Mouse (Mus musculus) lung, embryonic 15.5 days (tissue): ENCODE measurements around the gene Bicdl1. TPM values are rescaled to one million over a fixed set of nuclear protein-coding genes. Genes with fewer than 3 reads are reported as not detected.

Experiments
- ATAC-seq: fragments of 200-750 bp; cut with Nextera tagmentation; 2 replicates; pipeline ENCODE4 v1.8.0; 2017; ENCODE audit warnings: moderate number of reproducible peaks, borderline replicate concordance; ENCODE audit not compliant: low FRiP score, low TSS enrichment; ENCODE audit errors: extremely low read depth
- H3K27ac ChIP-seq: fragments of 300-500 bp; sonication (generic); 2 replicates; pipeline ENCODE4 v1.5.1; 2015; ENCODE audit warnings: moderate library complexity, mild to moderate bottlenecking, inconsistent platforms
- H3K27me3 ChIP-seq: fragments of 300-500 bp; sonication (generic); 2 replicates; pipeline ENCODE4 v1.6.1; 2015; ENCODE audit warnings: inconsistent platforms
- H3K36me3 ChIP-seq: fragments of 300-500 bp; sonication (generic); 2 replicates; pipeline ENCODE4 v1.6.1; 2015; ENCODE audit warnings: inconsistent platforms
- H3K4me1 ChIP-seq: fragments of 300-500 bp; sonication (generic); 2 replicates; pipeline ENCODE4 v1.6.1; 2015; ENCODE audit warnings: inconsistent platforms
- H3K4me2 ChIP-seq: fragments of 300-500 bp; sonication (generic); 2 replicates; pipeline ENCODE4 v1.6.1; 2015; ENCODE audit warnings: inconsistent platforms, mild to moderate bottlenecking, moderate library complexity
- H3K4me3 ChIP-seq: fragments of 300-500 bp; sonication (generic); 2 replicates; pipeline ENCODE4 v1.5.1; 2015; ENCODE audit warnings: mild to moderate bottlenecking, inconsistent platforms
- H3K9ac ChIP-seq: fragments of 300-500 bp; sonication (generic); 2 replicates; pipeline ENCODE4 v1.6.1; 2015; ENCODE audit warnings: inconsistent platforms
- H3K9me3 ChIP-seq: fragments of 300-500 bp; sonication (generic); 2 replicates; pipeline ENCODE4 v1.6.1; 2016; ENCODE audit warnings: inconsistent platforms
- WGBS: fragments of 180-500 bp; shearing (Covaris S2); methylation state at CpG from one replicate; pipeline ENCODE4 v1.1.7; 2015; 5-methylcytosine and 5-hydroxymethylcytosine counted together
- microRNA-seq: library from miRNA; unstranded; fragments of <30 nt; microRNA quantifications from one replicate; pipeline ENCODE4, GENCODE M21; 2016
- polyA plus RNA-seq: library from polyadenylated mRNA; unstranded; fragments of >200 nt; fragmentation: Nextera tagmentation; extraction: Ambion mirVana; gene quantifications from 2 replicates; pipeline ENCODE4 v1.2.1, GENCODE M21; 2015

Bicdl1 gene
- polyA plus RNA-seq, 1 experiment from 2014 or later: 11.6 TPM

DNA sequence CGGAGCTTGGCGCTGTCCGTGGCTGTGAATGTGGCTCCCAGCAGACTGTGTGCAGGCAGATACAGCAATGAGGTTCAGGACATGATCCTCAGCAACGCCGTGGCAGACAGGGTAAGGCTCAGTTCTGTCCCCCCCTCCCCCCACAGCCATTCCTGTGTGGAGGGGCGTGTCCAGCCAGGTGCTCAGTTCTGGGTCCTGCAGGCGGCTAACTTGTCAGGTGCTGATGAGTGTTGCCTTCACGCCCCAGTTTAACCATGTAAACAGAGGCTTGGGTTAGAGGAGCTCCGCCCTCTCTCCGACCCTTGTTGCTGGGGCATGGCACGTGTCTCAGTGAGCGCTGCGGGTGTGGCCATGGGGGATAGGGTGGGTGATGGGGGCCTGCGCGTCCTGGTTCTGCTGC, 111.7 kb downstream of the Bicdl1 start:
- WGBS: 82% methylated on average over 15 of the region's 15 CpGs
- no peaks in the 10 kb centered on the region for H3K27me3 ChIP-seq
- no peak overlapping the region for H3K4me2 ChIP-seq
- peaks cover 60% of the 10 kb centered on the region for H3K36me3 ChIP-seq
- H3K9ac ChIP-seq: no peak overlapping the region
- no peaks in the 10 kb centered on the region for H3K9me3 ChIP-seq
- no peak overlapping the region for H3K27ac ChIP-seq
- no peak for ATAC-seq
- no peaks in the 10 kb centered on the region for H3K4me1 ChIP-seq
- H3K4me3 ChIP-seq: no peak overlapping the region

DNA sequence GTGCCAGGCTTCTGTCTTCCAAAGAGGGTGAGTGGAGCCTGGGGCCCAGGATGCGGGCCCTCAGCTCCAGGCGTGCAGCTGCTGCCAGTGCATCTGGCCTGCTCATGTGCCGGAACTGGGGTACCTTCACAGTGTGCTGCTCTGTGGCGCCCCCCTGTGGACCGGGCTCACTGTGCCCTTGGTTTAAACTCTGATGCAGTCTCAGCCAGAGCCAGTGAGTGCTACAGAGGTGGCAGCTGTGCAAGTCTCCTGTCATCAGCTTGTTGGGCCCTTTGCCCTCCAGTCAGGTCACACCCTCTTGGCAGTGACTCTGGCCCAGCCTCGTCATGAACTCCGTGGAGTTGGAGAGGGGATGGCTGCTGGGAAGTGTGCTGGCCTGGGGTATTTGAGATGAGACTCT, 116.5 kb downstream of the Bicdl1 start:
- H3K9ac ChIP-seq: no peak overlapping the region
- 70% methylated on average over 7 of the region's 7 CpGs for WGBS
- no peaks in the 10 kb centered on the region for H3K4me1 ChIP-seq
- no peak overlapping the region for H3K27ac ChIP-seq
- peaks cover 90% of the 10 kb centered on the region for H3K36me3 ChIP-seq
- H3K4me2 ChIP-seq: no peak overlapping the region
- no peaks in the 10 kb centered on the region for H3K27me3 ChIP-seq
- no peaks in the 10 kb centered on the region for H3K9me3 ChIP-seq
- no peak overlapping the region for H3K4me3 ChIP-seq
- ATAC-seq: no peak

DNA sequence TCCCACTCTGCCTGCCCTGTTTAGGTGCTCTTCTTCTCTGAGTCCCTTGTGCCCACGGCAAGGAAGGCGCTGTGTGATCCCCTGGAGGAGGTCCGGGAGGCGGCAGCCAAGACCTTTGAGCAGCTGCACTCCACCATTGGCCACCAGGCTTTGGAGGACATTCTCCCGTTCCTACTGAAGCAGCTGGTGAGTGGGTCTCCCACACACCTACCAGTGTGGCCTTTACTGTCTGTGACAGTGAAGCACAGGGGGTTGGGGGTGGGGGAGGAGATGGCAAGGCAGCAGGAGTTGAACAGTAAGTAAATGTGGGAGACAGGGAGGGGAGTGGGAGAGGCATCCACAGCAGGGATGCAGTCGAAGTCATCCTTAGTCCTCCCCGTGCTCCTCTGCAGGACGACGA, 118.1 kb downstream of the Bicdl1 start:
- WGBS: 94% methylated on average over 9 of the region's 9 CpGs
- Histone ChIP-seq H3K27me3 (no peaks in the 10 kb centered on the region), H3K4me2 (no peak overlapping the region), H3K4me1 (no peaks in the 10 kb centered on the region), H3K4me3 (no peak overlapping the region), H3K27ac (no peak overlapping the region), H3K9me3 (no peaks in the 10 kb centered on the region), H3K9ac (no peak overlapping the region), H3K36me3 (peaks cover 97% of the 10 kb centered on the region)
- ATAC-seq: no peak

DNA sequence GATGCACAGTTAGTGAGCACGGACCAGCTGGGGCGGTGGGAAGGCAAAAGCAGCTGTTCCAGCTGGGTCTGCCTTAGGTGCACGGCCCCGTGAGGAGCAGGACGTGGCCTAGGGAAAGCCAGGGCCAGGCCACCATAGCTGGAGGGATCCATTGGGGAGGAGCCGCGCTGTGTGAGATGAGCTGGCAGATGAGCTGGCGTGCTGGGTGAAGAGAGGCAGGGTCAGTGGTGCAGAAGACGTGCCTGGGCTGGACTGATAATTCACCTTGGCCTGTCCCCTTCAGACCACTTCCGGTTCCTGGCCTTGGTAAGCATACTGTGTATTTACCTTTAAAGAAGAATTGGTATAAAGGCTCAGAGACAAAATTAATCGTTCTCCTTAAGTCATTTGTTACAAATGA, 119.9 kb downstream of the Bicdl1 start:
- Histone ChIP-seq H3K27me3 (no peaks in the 10 kb centered on the region), H3K9ac (no peak overlapping the region), H3K4me1 (no peaks in the 10 kb centered on the region), H3K27ac (no peak overlapping the region), H3K9me3 (no peaks in the 10 kb centered on the region), H3K36me3 (peaks cover 91% of the 10 kb centered on the region), H3K4me3 (no peak overlapping the region), H3K4me2 (no peak overlapping the region)
- no peak for ATAC-seq
- WGBS: 80% methylated on average over 11 of the region's 11 CpGs

DNA sequence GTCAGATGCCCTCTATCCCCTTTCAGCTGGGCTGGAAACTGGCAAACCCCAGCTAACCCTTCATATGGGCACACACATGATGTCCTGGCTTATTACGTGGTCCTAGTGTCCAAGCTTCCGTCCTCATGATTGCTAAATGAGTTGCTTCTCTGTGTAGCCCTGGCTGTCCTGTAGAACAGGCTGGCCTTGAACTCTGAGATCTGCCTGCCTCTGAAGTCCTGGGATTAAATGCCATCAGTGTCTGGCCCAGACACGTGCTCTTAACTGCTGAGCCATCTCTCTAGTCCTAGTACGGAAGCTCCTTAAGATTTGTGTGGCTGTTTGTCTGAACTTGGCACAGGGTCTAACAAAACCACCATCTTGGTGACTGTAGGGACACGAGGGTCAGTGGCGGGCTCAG, 127.9 kb downstream of the Bicdl1 start:
- ATAC-seq: no peak
- H3K4me3 ChIP-seq: no peak overlapping the region
- no peaks in the 10 kb centered on the region for H3K4me1 ChIP-seq
- no peak overlapping the region for H3K27ac ChIP-seq
- no peak overlapping the region for H3K4me2 ChIP-seq
- H3K9me3 ChIP-seq: no peaks in the 10 kb centered on the region
- H3K27me3 ChIP-seq: no peaks in the 10 kb centered on the region
- H3K36me3 ChIP-seq: peaks cover 83% of the 10 kb centered on the region
- 95% methylated on average over 6 of the region's 6 CpGs for WGBS
- no peak overlapping the region for H3K9ac ChIP-seq

Small RNA genes lying within 50 kb of the gene (microRNA-seq; reads per million reads assigned to microRNA genes)
- not detected for gene Mir7030

Other genes with a start within 250 kb of the Bicdl1 start
- 27.2 and 30.4 TPM in 2 replicates for gene Sirt4, start 246.9 kb downstream of the Bicdl1 start, polyA plus RNA-seq
- gene Pxn, start 224.9 kb downstream of the Bicdl1 start, polyA plus RNA-seq: 57.1 and 58.6 TPM in 2 replicates
- gene Rplp0, start 172.2 kb downstream of the Bicdl1 start, polyA plus RNA-seq: 1,589 and 1,600 TPM in 2 replicates
- gene Gcn1l1, start 166.4 kb downstream of the Bicdl1 start, polyA plus RNA-seq: 35.6 and 40.0 TPM in 2 replicates
- gene Rab35, start 99.7 kb downstream of the Bicdl1 start, polyA plus RNA-seq: 14.7 and 17.5 TPM in 2 replicates
- gene Cit, start 113.7 kb upstream of the Bicdl1 start, polyA plus RNA-seq: 41.5 and 47.4 TPM in 2 replicates